Mouse (Mus musculus): ENCODE measurements around the gene Lime1. TPM values are rescaled to one million over a fixed set of nuclear protein-coding genes. Genes with fewer than 3 reads are reported as not detected.

The Lime1 gene
- polyA plus RNA-seq, 1 experiment from 2014 or later, result 27.4 TPM

DNA sequence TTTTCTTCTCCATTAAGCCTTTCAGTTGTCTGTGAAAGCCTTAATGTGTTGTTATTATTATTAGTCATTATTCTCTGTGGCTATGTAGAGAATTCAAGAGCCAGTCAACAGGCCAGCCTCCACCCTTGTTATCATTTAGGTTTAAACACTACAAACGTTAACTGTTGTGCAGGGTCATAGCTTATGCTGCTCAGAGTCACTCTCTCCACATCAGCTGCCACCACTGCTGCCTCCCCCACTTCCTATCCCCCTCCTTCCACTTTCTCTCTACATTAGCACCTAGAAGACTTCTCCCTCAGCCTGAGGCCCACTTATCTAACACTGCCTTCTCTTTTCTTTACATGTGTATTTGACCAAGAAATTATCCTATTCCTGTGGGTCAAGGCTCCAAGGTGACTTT lies 21.6 kb downstream of the Lime1 start:
- 44% methylated on average over 1 of the region's 1 CpGs for WGBS
- H3K4me1 ChIP-seq (ENCODE audit: control insufficient read depth, insufficient read depth, low read length), result no peaks in the 10 kb centered on the region

DNA sequence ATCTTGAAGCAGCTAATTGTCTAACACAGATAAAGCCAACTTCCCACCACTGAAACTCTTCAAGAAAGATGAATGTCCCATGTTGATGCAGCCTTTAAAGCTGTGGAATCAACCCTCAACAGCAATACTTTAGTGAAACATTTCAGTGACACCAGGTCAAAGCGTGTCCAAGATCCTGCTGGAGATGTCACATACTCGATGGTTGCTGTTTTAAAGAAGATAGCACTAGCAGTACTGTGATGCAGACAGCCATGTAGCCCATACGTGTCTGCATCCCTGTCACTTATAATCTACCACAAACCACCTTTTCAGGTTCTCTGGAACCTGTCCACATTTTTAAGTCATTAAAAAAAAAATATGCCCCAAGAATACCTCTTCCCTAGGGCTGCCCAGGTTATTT lies 23.8 kb downstream of the Lime1 start:
- Histone ChIP-seq H3K4me1 (ENCODE audit: control insufficient read depth, insufficient read depth, low read length) (no peaks in the 10 kb centered on the region), H3K27ac (ENCODE audit: low read depth, low read length) (no peak overlapping the region), H3K27me3 (replicated peaks; ENCODE audit: control insufficient read depth, insufficient read depth, low read length) (no peaks in the 10 kb centered on the region), H3K36me3 (ENCODE audit: control insufficient read depth, insufficient read depth, low read length) (0 out of 2 replicates have a peak, but pooled peaks cover 2% of the 10 kb centered on the region), H3K9ac (ENCODE audit: low read length) (no peak overlapping the region), H3K4me3 (ENCODE audit: low read depth, low read length) (no peak overlapping the region), H3K4me2 (ENCODE audit: low read length) (no peak overlapping the region), H3K9me3 (replicated peaks; ENCODE audit: control insufficient read depth, low read length) (no peaks in the 10 kb centered on the region)
- ATAC-seq, result no peak
- WGBS, result 87% methylated on average over 3 of the region's 3 CpGs
- no peak for DNase-seq (ENCODE audit: low spot score)

More for the DNA sequence above, 21.6 kb downstream of the Lime1 start:
- Histone ChIP-seq H3K27me3 (replicated peaks; ENCODE audit: control insufficient read depth, insufficient read depth, low read length) (no peaks in the 10 kb centered on the region), H3K36me3 (ENCODE audit: control insufficient read depth, insufficient read depth, low read length) (no peaks in the 10 kb centered on the region), H3K9ac (ENCODE audit: low read length) (no peak overlapping the region), H3K9me3 (replicated peaks; ENCODE audit: control insufficient read depth, low read length) (no peaks in the 10 kb centered on the region), H3K4me3 (ENCODE audit: low read depth, low read length) (no peak overlapping the region), H3K27ac (ENCODE audit: low read depth, low read length) (no peak overlapping the region), H3K4me2 (ENCODE audit: low read length) (no peak overlapping the region)
- DNase-seq (ENCODE audit: low spot score) (no peak), ATAC-seq (no peak)

DNA sequence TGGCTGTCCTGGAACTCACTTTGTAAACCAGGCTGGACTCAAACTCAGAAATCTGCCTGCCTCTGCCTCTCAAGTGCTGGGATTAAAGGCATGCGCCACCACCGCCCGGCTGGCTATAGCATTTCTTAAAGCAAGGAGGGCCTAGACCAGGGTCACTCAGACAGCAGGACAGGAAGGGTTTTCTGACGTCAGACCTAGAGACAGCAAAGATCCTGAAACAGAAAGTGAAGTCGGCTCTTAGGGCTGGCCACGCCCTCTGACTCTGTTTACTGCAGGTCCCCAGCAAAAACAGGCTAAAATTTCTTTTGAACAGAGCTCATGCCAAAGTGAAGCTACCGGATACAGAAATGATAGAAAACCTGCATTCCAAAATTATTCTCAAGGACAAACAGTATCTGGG lies 29.8 kb downstream of the Lime1 start:
- DNase-seq (ENCODE audit: low spot score) (no peak), ATAC-seq (no peak)
- Histone ChIP-seq H3K9me3 (replicated peaks; ENCODE audit: control insufficient read depth, low read length) (no peaks in the 10 kb centered on the region), H3K27me3 (replicated peaks; ENCODE audit: control insufficient read depth, insufficient read depth, low read length) (no peaks in the 10 kb centered on the region), H3K4me2 (ENCODE audit: low read length) (no peak overlapping the region), H3K4me3 (ENCODE audit: low read depth, low read length) (no peak overlapping the region), H3K36me3 (ENCODE audit: control insufficient read depth, insufficient read depth, low read length) (0 out of 2 replicates have a peak, but pooled peaks cover 2% of the 10 kb centered on the region), H3K4me1 (ENCODE audit: control insufficient read depth, insufficient read depth, low read length) (no peaks in the 10 kb centered on the region), H3K9ac (ENCODE audit: low read length) (no peak overlapping the region), H3K27ac (ENCODE audit: low read depth, low read length) (no peak overlapping the region)
- WGBS, result 88% methylated on average over 7 of the region's 7 CpGs

DNA sequence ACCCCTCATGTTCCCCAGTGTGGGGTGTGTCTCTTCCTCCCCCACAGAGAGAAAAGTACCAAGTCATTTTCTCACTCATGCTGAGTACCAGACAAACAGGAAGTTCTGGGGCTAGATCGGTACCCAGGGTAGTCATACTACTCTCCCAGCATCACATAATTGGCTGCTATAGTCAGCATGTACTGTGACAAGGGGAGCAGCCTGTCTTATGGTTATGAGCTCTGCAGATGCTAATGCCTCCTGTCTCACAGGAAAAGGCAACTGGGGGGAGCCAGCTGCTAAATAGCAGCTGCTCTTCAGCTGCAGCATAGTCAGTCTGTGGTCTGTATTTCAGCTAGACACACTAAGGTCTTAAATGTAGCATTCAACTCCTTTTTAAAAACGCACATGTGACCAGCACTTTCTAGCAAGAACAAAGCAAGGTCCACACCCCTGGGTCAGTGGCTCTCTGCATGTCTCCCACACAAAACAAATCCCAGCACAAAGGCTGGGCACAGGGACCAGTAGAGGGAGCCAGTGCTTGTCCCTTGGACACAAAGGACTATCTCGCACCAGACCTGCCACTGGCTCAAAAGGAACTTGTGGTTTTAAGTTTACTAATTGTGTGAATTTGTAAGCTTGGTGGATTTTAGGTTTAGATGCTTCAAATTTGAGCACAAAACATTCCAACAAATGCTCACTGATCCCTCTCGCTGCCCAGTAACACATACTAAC lies 31.0 kb downstream of the Lime1 start:
- H3K27ac ChIP-seq (ENCODE audit: low read depth, low read length), result peak overlapping the region; percentile 44; the same call in 1 of the 2 replicates
- H3K4me1 ChIP-seq (ENCODE audit: control insufficient read depth, insufficient read depth, low read length), result no peaks in the 10 kb centered on the region
- no peaks in the 10 kb centered on the region for H3K27me3 ChIP-seq (replicated peaks; ENCODE audit: control insufficient read depth, insufficient read depth, low read length)
- WGBS, result 30% methylated on average over 4 of the region's 4 CpGs
- no peak overlapping the region for H3K4me3 ChIP-seq (ENCODE audit: low read depth, low read length)
- H3K9ac ChIP-seq (ENCODE audit: low read length), result no peak overlapping the region
- H3K36me3 ChIP-seq (ENCODE audit: control insufficient read depth, insufficient read depth, low read length), result 0 out of 2 replicates have a peak, but pooled peaks cover 2% of the 10 kb centered on the region
- H3K9me3 ChIP-seq (replicated peaks; ENCODE audit: control insufficient read depth, low read length), result no peaks in the 10 kb centered on the region
- H3K4me2 ChIP-seq (ENCODE audit: low read length), result no peak overlapping the region
- DNase-seq (ENCODE audit: low spot score) (peak; percentile 79), ATAC-seq (peak; percentile 67; the same call in 1 of the 2 replicates)

DNA sequence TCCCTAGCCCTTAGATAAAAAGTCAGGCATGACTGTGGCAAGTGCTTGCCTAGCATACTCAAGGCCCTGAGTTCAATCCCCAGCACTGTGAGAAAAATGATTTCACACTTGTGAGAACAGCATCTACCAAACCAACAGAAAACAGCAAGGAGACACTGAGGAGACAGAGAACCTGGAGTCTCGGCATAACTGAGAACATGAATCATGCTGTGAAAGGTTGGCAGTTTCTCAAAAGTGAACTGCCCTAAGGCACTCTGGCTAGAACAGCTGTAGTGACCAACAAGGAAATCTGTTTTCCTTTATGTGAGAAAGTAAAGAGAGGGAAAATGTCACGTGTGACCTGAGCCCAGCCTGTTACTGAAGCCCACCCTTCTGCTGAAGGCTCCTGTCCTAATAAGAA lies 33.3 kb downstream of the Lime1 start:
- no peak overlapping the region for H3K4me3 ChIP-seq (ENCODE audit: low read depth, low read length)
- 0 out of 2 replicates have a peak, but pooled peaks cover 2% of the 10 kb centered on the region for H3K36me3 ChIP-seq (ENCODE audit: control insufficient read depth, insufficient read depth, low read length)
- no peaks in the 10 kb centered on the region for H3K9me3 ChIP-seq (replicated peaks; ENCODE audit: control insufficient read depth, low read length)
- H3K4me2 ChIP-seq (ENCODE audit: low read length), result no peak overlapping the region
- H3K9ac ChIP-seq (ENCODE audit: low read length), result no peak overlapping the region
- WGBS, result 44% methylated on average over 2 of the region's 2 CpGs
- no peak for DNase-seq (ENCODE audit: low spot score)
- no peak for ATAC-seq
- no peak overlapping the region for H3K27ac ChIP-seq (ENCODE audit: low read depth, low read length)
- no peaks in the 10 kb centered on the region for H3K27me3 ChIP-seq (replicated peaks; ENCODE audit: control insufficient read depth, insufficient read depth, low read length)
- H3K4me1 ChIP-seq (ENCODE audit: control insufficient read depth, insufficient read depth, low read length), result no peaks in the 10 kb centered on the region

DNA sequence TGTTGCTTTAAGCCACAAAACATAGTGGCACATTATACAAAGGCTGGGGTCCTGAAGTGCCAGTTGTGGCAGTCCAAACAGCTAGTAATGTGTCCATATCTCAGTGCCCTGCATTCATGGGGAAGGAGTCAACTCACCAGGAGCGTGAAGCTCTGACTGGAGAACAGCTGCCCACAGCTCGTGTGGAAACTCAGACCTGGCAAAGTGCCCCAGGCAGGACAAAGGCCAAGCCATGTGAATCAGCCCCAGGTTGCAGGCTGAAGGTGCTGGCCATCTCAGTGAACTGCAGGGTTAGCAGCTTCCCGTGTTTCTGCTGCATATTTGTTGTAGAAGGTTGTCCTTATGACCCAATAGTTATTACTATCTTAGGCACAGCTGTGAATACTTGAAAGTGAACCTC lies 36.1 kb downstream of the Lime1 start:
- Histone ChIP-seq H3K4me1 (ENCODE audit: control insufficient read depth, insufficient read depth, low read length) (no peaks in the 10 kb centered on the region), H3K4me2 (ENCODE audit: low read length) (no peak overlapping the region), H3K36me3 (ENCODE audit: control insufficient read depth, insufficient read depth, low read length) (no peaks in the 10 kb centered on the region), H3K4me3 (ENCODE audit: low read depth, low read length) (no peak overlapping the region), H3K9ac (ENCODE audit: low read length) (no peak overlapping the region), H3K9me3 (replicated peaks; ENCODE audit: control insufficient read depth, low read length) (no peaks in the 10 kb centered on the region), H3K27me3 (replicated peaks; ENCODE audit: control insufficient read depth, insufficient read depth, low read length) (no peaks in the 10 kb centered on the region), H3K27ac (ENCODE audit: low read depth, low read length) (no peak overlapping the region)
- WGBS, result 55% methylated on average over 3 of the region's 3 CpGs
- DNase-seq (ENCODE audit: low spot score) (no peak), ATAC-seq (no peak)

DNA sequence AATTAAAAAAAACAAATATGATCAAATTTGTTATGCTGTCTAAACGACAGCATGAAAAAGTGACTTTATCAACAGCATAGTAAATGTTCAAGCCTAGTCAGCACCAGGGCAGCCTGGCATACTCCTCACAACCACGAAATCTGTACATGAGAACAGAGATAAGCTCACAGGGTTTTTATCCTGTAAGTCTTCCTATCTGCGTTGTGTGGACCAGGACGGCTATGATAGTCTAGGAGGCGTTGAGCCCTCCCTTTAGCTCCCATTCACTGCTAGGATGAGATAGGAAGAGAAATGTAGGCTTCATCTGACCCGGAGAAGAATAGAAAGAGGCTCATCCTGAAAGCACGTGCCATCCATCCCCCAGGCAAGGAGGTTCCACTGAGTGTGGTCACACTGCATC lies 39.5 kb downstream of the Lime1 start:
- no peak overlapping the region for H3K4me3 ChIP-seq (ENCODE audit: low read depth, low read length)
- H3K27me3 ChIP-seq (replicated peaks; ENCODE audit: control insufficient read depth, insufficient read depth, low read length), result no peaks in the 10 kb centered on the region
- H3K4me1 ChIP-seq (ENCODE audit: control insufficient read depth, insufficient read depth, low read length), result no peaks in the 10 kb centered on the region
- no peaks in the 10 kb centered on the region for H3K9me3 ChIP-seq (replicated peaks; ENCODE audit: control insufficient read depth, low read length)
- WGBS, result 91% methylated on average over 7 of the region's 7 CpGs
- ATAC-seq, result no peak
- peaks cover 11% of the 10 kb centered on the region for H3K36me3 ChIP-seq (ENCODE audit: control insufficient read depth, insufficient read depth, low read length)
- H3K27ac ChIP-seq (ENCODE audit: low read depth, low read length), result no peak overlapping the region
- no peak for DNase-seq (ENCODE audit: low spot score)
- H3K4me2 ChIP-seq (ENCODE audit: low read length), result no peak overlapping the region
- H3K9ac ChIP-seq (ENCODE audit: low read length), result no peak overlapping the region

DNA sequence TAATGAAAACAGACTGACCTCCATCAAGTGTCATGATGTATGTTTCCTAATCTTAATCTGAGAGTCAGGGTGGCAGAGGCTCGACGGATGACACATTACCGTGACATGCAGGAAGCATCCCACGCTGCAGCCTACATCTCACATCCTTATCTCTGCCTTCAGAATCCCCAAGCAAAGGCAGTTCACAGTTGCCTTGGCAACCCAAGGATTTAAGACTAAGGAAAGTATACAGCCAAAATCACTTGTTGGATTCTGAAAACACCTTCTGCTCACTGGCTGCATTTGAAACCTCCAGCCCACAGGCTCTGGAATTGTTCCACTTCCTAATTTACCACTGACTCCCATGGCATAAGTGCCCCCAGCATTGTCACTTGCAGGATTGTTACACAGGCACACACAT lies 40.5 kb downstream of the Lime1 start:
- H3K27ac ChIP-seq (ENCODE audit: low read depth, low read length), result no peak overlapping the region

DNA sequence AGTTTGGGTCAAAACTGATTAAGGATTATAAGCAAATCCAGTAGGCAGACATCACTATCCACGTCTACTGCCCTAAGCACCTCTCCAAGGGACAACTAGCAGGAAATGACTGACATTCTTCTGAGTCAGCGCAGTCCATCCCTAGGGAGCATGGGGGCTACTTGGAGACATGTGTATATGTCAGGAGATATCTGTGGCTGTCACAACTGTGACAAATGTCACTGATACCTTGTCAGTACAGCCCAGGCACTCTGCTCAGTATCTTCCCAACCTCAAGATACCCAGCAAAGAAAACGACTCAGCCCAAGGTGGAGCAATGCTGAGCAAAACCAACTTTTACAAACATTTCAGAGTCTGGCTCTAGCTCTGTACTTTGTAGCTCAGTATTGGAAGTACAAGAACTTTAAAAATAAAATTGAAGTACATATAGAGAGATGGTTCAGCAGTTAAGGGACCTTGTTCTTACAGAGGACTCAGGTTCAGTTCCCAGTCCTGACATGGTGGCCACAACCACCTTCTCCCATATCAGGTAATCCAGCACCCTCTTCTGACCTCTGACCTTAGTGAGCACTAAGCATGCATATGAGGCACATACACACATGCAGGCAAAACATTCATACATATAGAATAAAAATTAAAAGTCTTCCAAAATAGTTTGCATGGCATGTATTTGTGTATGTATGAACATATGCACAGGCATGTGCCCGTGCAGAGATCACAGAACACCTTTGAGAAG lies 41.2 kb downstream of the Lime1 start:
- Histone ChIP-seq H3K9ac (ENCODE audit: low read length) (no peak overlapping the region), H3K27me3 (replicated peaks; ENCODE audit: control insufficient read depth, insufficient read depth, low read length) (no peaks in the 10 kb centered on the region), H3K4me3 (ENCODE audit: low read depth, low read length) (no peak overlapping the region), H3K4me1 (ENCODE audit: control insufficient read depth, insufficient read depth, low read length) (no peaks in the 10 kb centered on the region), H3K27ac (ENCODE audit: low read depth, low read length) (no peak overlapping the region), H3K9me3 (replicated peaks; ENCODE audit: control insufficient read depth, low read length) (no peaks in the 10 kb centered on the region), H3K4me2 (ENCODE audit: low read length) (no peak overlapping the region), H3K36me3 (ENCODE audit: control insufficient read depth, insufficient read depth, low read length) (peaks cover 11% of the 10 kb centered on the region)
- ATAC-seq, result no peak
- 81% methylated on average over 4 of the region's 4 CpGs for WGBS
- no peak for DNase-seq (ENCODE audit: low spot score)

More for the DNA sequence above, 40.5 kb downstream of the Lime1 start:
- 87% methylated on average over 4 of the region's 4 CpGs for WGBS
- DNase-seq (ENCODE audit: low spot score) (peak; percentile 22), ATAC-seq (no peak)
- no peaks in the 10 kb centered on the region for H3K4me1 ChIP-seq (ENCODE audit: control insufficient read depth, insufficient read depth, low read length)
- peaks cover 11% of the 10 kb centered on the region for H3K36me3 ChIP-seq (ENCODE audit: control insufficient read depth, insufficient read depth, low read length)
- no peaks in the 10 kb centered on the region for H3K27me3 ChIP-seq (replicated peaks; ENCODE audit: control insufficient read depth, insufficient read depth, low read length)
- H3K9me3 ChIP-seq (replicated peaks; ENCODE audit: control insufficient read depth, low read length), result no peaks in the 10 kb centered on the region
- H3K4me3 ChIP-seq (ENCODE audit: low read depth, low read length), result no peak overlapping the region
- H3K4me2 ChIP-seq (ENCODE audit: low read length), result no peak overlapping the region
- H3K9ac ChIP-seq (ENCODE audit: low read length), result no peak overlapping the region
